Mouse (Mus musculus) cerebellum, adult 2 months (tissue): Measurements from ENCODE around the gene Gipc3.

ENCODE experiments used
- CTCF ChIP-seq: fragments of 200-500 bp; IDR thresholded peaks from 2 replicates; pipeline ENCODE4 v1.5.1; 2011; ENCODE audit warnings: low read depth, mild to moderate bottlenecking, control low read depth, low read length, moderate library complexity, borderline replicate concordance; ENCODE audit not compliant: insufficient read depth
- POLR2A ChIP-seq: fragments of 200-500 bp; IDR thresholded peaks from 2 replicates; pipeline ENCODE4 v1.6.1; 2011; ENCODE audit warnings: low read length, control low read depth, borderline replicate concordance; ENCODE audit not compliant: insufficient read depth

DNA sequence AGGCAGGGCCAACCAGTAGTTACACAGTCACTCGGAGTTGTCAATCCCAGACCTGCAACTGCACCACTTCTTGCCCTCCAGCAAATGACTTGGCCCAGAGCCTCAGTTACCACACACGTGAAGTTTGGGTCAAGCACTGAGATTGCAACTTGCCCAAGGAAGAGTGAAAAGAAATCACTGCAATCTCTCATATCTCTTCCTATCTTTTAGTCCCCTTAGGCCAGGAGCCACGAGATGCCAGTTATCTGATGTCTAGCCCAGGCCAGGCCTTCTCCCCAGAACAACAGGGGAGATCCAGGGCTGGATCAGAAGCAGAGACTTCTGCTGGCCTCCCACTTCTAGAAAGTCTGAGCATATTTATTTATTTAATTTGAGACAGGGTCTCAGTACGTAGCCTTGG lies 12.5 kb upstream of the Gipc3 start:
- no peak for TF ChIP-seq CTCF
- TF ChIP-seq POLR2A = no peak
